Mouse (Mus musculus) induced T-regulatory cell, adult 2 months (primary cell): Measurements from ENCODE around the gene Gpr149.

ENCODE experiments used
- DNase-seq: peaks from one replicate; pipeline ENCODE4 v3.0.0-alpha.2; 2012; ENCODE audit warnings: low read depth

The Gpr149 gene

DNA sequence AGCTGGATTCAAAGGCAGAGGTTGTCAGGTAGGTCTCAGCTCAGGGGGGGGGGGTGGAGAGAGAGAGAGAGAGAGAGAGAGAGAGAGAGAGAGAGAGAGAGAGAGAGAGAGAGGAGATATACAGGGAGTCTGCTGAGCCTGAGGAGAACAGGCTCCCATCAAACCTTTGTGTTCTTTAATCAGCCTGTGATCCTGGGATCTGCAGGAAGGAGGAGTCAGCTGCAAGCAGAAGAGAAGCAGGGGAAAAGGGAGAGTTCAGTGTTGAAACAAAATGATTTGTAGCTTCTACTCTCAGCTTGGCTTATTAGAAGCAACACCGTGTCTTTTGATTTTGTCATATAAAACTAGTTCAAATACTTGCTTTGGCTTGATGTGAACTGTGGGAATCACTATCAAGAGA lies at the start of gene Gpr149:
TSS of gene Gpr149 (minus strand) at position 168 of the 400 bp plus-strand sequence.
- no peak for DNase-seq

DNA sequence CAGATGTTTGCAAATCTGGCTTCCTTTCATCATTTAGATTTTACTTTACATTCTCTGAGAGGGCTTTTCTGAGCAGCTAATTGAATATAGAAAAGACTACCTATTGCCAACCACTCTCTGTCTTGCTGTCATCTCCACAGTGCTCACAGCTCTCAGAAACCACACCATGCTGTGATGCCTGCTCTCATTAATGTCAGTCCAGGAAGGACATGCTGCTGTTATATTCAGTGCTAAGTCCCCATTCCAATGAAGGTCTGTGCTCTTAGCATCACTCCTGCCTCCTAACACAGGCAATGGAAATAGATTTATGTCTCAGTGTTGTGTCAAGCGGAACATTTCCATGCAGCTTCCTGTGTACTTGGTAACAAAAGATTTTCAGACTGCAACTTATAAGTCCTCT lies 45.6 kb upstream of the Gpr149 start:
- DNase-seq, result no peak

DNA sequence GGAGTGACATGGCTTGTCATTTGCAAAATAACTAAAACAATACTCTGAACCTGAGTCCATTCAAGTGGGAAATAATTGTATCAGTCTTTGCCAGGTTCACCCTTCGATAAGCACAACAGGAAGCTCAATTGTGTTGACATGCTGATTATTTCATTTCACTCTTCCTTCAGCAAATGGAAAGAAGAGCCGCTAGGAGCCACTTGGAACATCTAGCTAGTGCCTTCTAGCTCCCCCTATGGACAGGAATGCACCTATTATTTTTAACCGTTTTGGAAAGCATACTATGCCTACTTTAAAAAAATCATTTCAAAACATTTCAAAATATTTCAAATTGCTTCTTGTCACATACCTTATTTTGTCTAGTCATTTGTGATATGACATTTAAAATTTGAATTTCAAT lies 5.9 kb upstream of the Gpr149 start:
- DNase-seq, result no peak

DNA sequence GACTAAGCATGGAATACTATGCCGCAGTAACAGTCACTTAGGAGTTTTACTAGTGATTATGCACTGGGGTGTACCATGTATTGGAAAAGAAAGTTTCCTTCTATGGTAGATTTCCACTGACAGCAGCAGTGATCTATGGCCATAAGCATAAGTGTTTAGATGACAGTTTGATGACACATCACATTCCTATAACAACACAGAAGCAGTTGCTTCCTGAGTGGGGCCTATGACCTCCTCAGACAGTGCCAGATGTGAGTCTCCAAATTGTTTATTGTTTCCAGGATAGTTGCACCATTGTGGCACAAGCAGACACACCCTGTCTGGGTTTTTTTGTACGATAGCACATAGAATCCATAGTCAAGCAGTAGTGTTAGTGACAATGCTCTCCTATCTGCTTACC lies 991 bp upstream of the Gpr149 start:
- no peak for DNase-seq

DNA sequence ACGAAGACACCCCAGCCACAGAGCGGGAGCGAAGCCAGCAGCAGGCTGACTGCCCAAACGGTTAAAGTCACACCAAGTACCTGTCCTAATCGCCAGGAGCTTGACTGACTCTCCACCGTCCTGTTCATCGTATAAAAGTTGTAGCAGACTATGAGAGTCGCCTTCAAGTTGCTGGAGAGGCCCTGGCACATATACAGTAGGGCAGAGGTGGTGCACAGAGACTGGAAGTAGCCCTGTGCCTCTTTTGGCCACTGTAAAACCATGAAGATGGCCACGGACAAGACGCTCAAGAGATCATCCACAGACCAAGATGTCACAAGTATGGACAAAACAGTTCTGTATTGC lies 921 bp downstream of the Gpr149 start:
- DNase-seq, result no peak

DNA sequence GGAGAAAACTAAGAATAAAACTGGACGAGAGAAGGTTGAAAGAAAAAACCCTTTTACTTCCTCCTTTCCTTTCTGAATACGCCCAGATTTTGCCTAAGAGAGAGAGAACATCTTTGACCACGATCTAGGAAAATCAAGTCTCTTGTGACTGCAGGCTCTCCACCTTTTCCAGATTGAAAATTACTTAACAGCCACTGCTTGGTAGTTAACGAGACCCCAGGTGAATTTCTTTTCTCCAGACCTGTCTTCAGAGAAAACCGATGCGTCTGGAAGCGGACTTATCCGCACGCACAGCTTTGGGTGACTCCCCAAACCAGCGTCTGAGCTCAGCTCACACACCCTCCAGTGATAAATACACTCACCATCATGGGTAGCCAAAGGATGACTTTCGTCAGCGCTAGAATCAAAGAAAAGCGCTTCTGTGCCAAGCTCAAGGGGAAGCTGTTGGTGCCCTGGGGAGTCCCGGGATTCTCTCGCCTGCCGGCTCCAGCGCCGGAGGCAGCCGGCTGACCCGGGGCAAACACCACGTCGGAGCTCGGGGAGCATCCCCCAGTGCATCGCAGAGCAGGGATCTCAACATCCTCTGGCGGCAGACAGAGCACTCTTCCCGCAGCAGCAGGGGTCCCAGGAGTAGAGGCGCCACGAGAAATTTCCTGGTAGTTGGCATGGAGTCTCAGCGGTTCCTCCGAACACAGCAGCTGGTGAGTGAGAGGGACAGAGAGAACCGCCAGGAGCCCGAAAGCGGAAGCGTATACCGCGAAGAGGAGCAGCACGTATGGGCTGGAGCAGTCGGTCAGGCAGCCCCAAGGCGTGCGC lies 1.5 kb downstream of the Gpr149 start:
- no peak for DNase-seq

DNA sequence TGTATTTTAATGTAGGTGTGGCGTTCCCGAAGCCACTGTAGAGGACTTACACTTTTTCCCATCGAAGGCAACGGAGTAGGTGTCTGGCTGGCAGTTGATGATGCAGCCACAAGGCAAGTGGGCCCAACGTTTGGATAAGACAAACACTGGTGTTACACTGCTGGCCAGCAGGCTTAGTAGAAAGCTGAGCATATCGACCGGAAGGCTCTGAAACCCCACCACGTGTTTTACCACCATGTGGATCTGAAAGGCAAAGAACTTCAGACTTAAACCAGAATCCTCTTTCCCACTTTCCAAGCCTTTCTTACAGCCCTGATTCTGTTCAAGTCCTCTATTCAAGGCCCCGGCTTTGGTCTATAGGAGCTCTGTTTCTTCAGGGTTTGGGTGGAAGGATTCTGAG lies 2.5 kb downstream of the Gpr149 start:
- no peak for DNase-seq

DNA sequence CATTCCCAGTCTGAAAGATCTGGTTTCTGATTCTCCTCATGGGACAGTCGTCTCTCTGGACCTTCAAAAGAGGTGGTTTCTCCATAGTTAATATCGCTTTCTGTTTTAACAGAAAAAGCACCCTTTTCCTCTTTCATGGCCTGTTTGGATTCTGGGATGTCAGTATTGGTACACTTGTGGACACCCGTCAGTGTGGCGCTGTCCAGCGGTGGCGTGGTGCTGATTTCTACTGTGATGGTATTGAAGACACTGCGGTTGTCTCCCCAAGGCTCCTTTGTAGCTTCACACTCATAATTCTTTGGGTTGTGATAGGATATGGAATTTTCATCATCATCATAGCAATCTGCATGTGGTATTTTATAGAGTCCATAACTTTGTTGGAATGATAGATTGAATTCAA lies 10.1 kb downstream of the Gpr149 start:
- no peak for DNase-seq

DNA sequence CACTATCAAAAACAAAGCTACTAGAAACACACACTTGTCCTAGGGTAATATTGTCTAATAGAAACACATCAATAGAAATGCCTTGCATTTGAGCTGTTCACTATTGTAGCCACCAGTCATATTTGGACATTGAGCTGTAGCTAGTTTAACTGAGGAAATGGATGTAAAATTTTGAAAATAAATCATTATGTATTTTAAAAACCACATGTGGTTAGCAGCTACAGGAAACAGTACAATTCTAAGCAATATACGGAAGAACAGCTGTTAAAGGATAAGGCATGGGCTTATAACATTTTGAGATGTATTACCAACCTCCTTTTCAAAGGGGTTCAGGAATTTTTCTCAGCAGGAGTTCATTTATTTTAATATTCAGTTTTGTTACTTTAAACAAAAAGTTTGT lies 19.9 kb downstream of the Gpr149 start:
- DNase-seq, result no peak

DNA sequence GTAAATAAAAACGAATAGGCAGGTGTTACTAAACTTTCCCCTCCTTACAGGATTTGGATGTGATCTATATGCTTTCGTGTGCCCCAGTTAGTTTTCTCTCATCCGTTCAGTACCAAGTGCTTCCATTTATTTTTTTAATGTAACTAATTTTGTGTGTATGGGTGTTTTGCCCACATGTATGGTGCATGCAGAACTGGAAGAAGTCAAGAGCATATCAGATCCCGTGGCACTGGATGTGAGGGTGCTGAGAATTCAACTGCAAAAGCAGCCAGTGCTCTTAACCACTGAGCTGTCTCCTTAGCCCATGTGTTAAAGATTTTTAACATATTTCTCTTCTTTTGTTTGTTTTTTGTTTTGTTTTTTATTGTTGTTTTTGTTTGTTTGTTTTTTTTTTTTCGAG lies 77.3 kb downstream of the Gpr149 start:
- no peak for DNase-seq

DNA sequence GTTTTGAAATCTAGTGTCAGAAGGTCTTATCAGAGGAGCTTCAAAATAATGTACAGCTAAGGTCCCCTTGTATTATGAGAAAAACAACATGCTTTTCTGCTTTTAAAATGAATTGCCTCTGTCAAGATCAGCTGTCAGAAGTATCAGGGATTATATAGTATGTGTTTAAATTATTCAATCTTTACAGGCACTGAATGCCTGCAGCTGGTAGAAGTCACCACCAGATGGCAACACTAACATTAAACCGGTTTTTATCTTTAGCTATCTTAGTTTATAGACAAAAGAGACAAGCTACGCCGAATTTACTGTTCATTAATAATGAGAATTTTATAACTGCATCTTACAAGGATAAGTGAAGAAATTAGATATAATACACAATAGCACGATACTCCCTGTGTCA lies 77.8 kb downstream of the Gpr149 start:
- peak; percentile 22 for DNase-seq

DNA sequence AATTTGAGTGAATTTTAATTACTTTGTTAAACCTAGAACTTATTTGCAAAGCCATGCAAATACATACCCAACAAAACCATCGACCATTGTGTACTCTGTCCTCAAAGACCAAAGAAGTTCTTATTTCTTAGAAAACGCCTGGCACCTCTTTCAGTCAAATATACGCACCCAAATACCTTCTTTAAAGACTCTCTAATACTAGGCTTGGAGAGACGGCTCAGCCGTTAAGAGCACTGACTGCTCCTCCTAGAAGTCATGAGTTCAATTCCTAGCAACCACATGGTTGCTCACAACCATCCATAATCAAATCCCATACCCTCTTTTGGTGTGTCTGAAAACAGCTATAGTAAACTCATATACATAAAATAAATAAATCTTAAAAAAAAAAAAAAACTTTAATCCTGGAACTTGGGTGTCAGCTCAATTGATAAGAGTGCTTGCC lies 97.7 kb downstream of the Gpr149 start:
- no peak for DNase-seq

DNA sequence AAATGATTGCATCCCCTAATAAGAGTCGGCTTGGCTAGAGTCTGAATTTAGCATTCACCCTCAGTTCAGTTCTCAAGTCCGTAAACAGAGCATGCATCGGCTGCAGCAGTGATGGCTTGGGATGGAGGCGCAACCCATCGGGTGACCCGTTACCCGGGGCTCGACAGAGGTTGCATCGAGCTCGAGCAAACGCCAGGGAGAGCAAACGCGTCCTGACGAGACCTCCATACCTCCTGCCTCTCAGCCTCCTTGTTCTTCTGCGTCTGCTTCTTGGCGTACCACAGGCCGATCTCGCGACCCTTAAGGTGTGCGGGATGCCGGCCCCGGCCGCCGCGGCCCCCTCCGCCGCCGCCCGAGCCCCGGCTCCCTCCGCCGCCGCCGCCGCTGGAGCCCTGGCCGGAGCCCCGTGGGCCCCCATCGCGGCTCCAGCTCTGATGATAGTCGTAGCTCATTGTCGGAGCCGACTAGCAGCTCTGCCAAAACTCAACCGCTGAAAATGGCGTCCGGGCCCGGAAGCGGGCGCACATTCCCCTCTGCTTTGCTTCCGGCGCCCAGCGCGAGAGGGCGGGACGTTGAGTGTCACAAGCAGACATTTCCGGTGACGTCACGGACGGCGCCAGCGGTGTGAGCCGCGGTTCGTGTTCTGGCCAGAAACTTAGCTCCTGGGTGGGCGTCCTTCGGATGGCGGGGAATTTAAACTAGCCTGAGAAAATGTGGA lies 98.3 kb downstream of the Gpr149 start, which contains the start of gene Dhx36:
TSS of gene Dhx36 (minus strand) at position 517 of the 718 bp plus-strand sequence.
- DNase-seq, result peak; percentile 98

DNA sequence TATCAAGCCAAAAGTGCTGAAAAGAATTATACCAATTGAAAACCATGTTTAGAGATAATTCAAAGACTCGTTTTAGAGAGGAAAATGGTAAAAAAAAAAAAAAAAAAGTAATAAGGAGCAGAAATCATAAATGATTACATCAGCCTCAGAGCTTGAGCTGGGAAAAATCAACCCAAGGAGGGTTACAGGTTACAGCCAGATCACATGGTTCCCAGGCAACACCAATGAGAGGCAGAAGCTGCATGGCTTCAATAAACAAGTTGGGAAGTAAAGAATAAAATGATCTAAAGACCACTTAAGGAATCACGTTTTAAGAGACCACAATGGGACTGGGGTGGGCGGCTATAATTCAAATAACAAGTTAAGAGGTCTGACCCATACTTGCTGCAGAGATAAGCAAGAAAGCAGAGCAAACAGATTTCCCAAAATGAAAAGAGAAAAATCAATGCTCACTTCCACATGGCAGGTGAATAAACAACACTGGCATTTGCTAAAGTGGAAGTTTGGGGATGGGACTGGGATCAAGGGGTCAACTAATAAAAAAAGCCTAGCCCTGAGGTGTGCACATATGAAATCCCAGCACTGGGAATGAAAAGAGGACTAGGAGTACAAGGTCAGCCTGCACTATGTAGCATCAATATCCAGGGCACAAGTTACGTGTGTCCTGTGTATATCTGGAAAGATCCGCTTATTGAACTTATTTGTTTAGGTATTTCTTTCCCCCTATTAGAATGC lies 99.6 kb downstream of the Gpr149 start:
- peak; percentile 7 for DNase-seq

DNA sequence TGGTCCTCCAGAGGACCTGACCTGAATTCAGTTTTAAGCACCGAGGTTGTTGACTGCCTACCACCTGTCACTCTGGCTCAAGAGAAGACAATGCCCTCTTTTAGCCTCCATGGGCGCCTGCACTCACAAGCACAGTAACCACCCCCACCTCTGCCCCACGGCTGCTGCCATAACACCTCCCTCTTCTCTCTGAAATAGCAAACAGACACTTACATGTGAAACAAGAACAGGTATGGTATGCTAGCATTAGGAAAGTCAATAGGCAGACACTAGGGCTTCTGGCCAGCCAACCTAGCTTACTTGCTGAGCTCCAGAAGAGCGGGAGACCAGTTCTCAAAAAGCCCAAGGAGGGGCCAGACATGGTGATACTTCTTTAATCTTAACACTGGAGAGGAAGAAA lies 105.6 kb downstream of the Gpr149 start:
- DNase-seq, result no peak

DNA sequence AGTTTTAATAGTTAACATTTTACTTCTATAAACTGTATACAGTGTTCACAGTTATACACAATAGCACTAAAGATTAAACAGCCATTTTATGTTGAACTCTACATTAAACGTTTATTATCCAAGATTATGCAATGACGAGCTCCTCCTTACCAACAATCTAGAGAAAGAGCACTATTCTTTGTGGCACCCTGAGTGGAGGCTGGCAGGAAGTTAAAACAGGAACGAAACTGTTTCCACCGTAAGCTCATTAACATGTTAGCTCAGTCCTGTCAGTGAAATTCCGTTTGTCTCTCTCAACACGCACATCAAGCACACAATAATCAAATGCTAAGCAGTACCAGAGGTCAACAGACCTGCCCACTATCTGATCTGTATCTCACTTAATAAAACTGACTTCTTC lies 112.4 kb downstream of the Gpr149 start:
- no peak for DNase-seq

DNA sequence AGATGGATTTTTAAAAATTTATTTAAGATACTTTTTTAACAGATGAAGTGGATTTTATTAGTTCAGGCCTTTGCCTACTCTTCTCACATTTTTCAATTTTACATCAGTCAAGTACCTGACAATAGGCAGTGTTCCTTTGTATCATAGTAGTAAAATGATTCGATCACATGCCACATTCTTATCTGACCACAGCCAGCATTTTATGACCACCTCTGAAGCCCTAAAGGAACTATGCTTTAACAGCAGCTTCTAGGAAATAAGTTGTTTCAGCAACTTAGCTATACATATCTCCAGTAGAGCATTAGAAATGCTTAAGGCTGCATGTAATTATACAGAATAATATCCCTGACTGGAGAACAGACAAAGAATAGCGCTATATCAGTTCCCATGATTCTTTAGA lies 120.6 kb downstream of the Gpr149 start:
- DNase-seq, result no peak
